Mouse (Mus musculus) megakaryocyte, embryonic 14.5 days (primary cell): ENCODE results near the gene Tbx18. TPM values are rescaled to one million over a fixed set of nuclear protein-coding genes. Genes with fewer than 3 reads are reported as not detected.

Experiments used
- H3K27me3 ChIP-seq: replicated peaks from 2 replicates; pipeline ENCODE3; 2012; ENCODE audit warnings: inconsistent platforms
- H3K36me3 ChIP-seq: replicated peaks from 2 replicates; pipeline ENCODE3; 2012; ENCODE audit warnings: low read length, inconsistent platforms, mixed read lengths
- H3K4me1 ChIP-seq: 2 replicates; pipeline ENCODE4 v1.6.1; 2012; ENCODE audit warnings: inconsistent platforms
- H3K4me3 ChIP-seq: replicated peaks from 2 replicates; pipeline ENCODE3; 2012; ENCODE audit warnings: moderate library complexity, mild to moderate bottlenecking, inconsistent platforms
- H3K9me3 ChIP-seq: 2 replicates; pipeline ENCODE4 v1.6.1; 2012; ENCODE audit warnings: inconsistent platforms
- FLI1 ChIP-seq: IDR thresholded peaks from 2 replicates; pipeline ENCODE4 v1.6.1; 2012; ENCODE audit warnings: low read length, inconsistent platforms, mixed read lengths
- GATA1 ChIP-seq: IDR thresholded peaks from 3 replicates; pipeline ENCODE4 v1.6.1; 2012; ENCODE audit warnings: mixed read lengths, low read length, inconsistent platforms, borderline replicate concordance
- polyA plus RNA-seq: library from polyadenylated mRNA; stranded (reverse); fragments of >175 nt; gene quantifications from 2 replicates; pipeline ENCODE4 v1.2.3, GENCODE M21; 2012; ENCODE audit warnings: low replicate concordance; ENCODE audit not compliant: insufficient read depth

Tbx18 gene
- polyA plus RNA-seq, 1 experiment = not detected

DNA sequence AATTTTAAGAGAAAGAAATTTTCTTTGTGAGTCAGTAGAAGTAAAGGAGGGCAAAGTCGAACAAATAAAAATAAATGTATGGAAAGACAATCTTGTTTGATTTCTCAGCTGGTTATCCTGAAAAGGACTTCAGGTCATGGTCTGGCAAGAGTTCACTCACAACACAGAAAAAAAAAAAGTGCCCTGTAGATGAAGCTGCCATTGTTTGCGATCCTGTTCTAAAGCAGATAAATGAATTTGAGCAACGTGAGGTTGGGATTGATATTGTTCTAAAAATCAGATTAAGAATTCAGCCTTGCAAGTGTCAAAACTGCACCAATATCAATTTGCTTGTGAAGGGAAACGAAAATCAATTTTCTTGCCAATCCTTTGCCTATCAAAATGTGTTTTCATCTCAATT is 6.2 kb upstream of the Tbx18 start:
- peaks cover 85% of the 10 kb centered on the region for H3K27me3 ChIP-seq
- TF ChIP-seq FLI1 (no peak), GATA1 (no peak)

DNA sequence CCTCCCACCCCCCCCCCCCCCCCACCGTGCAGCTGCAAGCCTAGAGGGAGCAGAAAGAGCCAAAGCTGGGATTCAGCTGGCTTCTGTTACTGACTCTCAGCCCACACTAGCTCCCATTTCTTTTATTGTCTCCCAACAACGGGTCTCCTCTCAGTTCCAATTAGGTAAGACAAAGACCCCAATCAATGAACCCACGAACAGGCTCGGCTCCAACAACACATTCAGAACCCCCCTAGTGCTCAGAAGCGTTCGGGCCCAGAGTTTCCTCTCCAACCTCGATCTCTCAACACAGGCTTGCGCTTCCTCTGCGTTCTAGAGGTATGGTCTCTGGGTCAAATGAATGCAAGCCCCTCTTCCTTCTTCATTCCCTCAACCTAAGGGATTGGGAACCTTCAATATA is 4.0 kb upstream of the Tbx18 start:
- Histone ChIP-seq H3K36me3 (no peaks in the 10 kb centered on the region), H3K4me1 (peaks cover 39% of the 10 kb centered on the region), H3K4me3 (no peak overlapping the region), H3K9me3 (peaks cover 13% of the 10 kb centered on the region; the same call in 1 of the 2 replicates), H3K27me3 (peaks cover 89% of the 10 kb centered on the region)
- TF ChIP-seq FLI1 = no peak
- TF ChIP-seq GATA1 = no peak

More for the DNA sequence above, 6.2 kb upstream of the Tbx18 start:
- Histone ChIP-seq H3K4me3 (no peak overlapping the region), H3K9me3 (peaks cover 18% of the 10 kb centered on the region; the same call in 1 of the 2 replicates), H3K36me3 (no peaks in the 10 kb centered on the region), H3K4me1 (peaks cover 31% of the 10 kb centered on the region)

DNA sequence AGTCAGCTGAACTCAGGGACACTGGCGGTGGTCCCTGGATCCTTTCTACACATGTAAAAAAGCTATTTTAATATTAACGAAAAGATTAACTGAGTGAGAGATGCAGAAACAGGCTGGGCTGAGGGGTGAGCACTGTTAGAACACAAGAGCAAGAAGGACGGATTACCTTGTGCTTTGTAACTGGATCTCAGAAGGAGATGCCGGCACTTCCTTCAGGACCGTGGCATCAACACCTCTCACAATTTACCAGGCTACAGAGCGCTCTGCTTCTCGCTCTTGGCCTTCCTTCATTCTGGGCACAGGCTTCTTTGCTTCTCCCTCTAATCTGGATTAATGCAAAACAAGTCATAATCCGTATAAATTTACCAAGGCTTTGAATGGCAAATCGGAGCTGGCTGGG is 3.6 kb upstream of the Tbx18 start:
- H3K9me3 ChIP-seq = peaks cover 11% of the 10 kb centered on the region; the same call in 1 of the 2 replicates
- H3K4me3 ChIP-seq = no peak overlapping the region
- H3K4me1 ChIP-seq = peaks cover 40% of the 10 kb centered on the region
- TF ChIP-seq FLI1 (no peak), GATA1 (no peak)
- H3K36me3 ChIP-seq = no peaks in the 10 kb centered on the region
- peaks cover 89% of the 10 kb centered on the region for H3K27me3 ChIP-seq

DNA sequence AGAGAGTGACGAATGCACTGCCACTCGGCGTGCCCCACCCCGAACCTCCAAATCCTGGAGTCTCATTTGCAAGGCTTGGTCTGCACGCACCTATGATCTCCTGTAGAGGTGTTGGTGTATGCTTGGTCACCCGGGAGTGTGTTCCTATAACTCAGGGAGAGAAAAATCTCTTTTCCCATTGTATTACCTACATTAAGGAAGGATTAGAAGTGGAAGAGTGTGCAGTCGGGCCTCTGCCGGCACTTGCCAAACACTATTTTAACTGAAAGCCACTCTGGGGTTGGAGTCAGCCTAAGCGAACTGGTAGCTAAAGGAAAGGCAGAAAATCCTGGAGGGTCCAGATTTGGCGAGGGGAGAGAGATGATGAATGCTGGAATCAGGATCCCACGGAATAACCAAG is 2.7 kb upstream of the Tbx18 start:
- Histone ChIP-seq H3K9me3 (peaks cover 9% of the 10 kb centered on the region; the same call in 1 of the 2 replicates), H3K27me3 (peaks cover 88% of the 10 kb centered on the region), H3K36me3 (no peaks in the 10 kb centered on the region), H3K4me1 (peaks cover 38% of the 10 kb centered on the region), H3K4me3 (no peak overlapping the region)
- TF ChIP-seq FLI1 = no peak
- TF ChIP-seq GATA1 = no peak

DNA sequence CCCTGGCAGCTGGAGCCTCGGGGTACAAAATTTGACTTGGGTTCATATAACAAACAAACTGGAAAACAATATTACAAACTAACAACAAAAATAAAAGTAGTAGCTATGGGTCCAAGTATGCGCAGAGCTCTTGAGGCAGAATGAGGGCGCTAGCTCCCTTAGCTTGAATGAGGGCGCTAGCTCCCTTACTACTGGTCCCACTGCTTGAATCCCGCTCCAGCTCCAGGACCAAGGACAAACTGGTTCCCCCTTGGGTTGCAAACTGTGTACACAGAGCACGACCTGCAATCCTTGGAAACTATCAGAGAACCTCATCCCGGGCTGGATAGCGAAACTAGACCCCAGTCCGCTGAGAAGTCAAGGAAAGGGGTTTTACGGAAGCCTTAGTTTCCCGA is 2.2 kb upstream of the Tbx18 start:
- Histone ChIP-seq H3K4me1 (peaks cover 38% of the 10 kb centered on the region), H3K9me3 (peaks cover 9% of the 10 kb centered on the region; the same call in 1 of the 2 replicates), H3K4me3 (peak overlapping the region; percentile 62), H3K36me3 (no peaks in the 10 kb centered on the region), H3K27me3 (peaks cover 88% of the 10 kb centered on the region)
- TF ChIP-seq GATA1 = no peak
- TF ChIP-seq FLI1 = no peak

DNA sequence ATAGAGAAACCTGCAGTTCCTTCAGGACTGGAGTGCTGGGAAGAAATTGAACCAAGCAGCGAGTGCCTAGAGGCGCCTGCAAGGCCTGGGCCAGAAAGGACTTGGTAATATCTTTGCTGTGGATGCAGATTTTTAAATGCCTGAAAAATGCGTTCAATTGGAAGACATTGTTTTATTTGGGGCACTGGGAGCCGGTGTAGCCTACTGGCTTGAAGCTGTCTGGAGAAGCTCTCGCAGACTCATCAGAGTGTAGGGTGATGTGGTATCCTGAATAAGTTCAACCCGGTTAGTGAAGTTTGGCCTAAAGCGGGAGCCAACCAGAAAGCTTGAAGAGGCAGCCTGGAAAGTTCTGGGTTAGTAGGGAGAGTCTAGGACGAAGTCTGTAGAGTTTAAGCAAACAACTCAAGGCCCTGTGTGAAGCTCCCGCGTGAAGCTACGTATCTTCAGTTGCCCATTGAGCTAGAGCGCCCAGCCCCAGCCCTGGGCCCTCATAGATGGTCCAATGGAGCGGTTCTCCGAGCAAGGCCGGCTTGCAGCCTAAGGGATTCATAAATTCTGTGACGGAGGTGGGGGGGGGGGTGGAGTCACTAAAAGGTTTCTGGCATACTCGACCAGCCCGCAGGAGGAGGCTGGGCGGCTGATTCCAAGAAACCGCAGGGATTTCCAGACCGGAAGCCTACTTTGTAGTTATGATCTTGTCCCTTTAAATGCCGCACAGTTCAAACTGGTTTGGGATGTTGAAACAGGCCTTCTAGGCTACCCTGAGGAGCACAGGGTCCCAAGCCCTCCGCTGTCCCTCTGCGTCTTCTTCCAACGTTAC is 1.6 kb upstream of the Tbx18 start:
- no peaks in the 10 kb centered on the region for H3K36me3 ChIP-seq
- no peak for TF ChIP-seq GATA1
- TF ChIP-seq FLI1 = no peak
- H3K9me3 ChIP-seq = peaks cover 9% of the 10 kb centered on the region; the same call in 1 of the 2 replicates
- peaks cover 38% of the 10 kb centered on the region for H3K4me1 ChIP-seq
- peaks cover 89% of the 10 kb centered on the region for H3K27me3 ChIP-seq
- peak overlapping the region; percentile 62 for H3K4me3 ChIP-seq

DNA sequence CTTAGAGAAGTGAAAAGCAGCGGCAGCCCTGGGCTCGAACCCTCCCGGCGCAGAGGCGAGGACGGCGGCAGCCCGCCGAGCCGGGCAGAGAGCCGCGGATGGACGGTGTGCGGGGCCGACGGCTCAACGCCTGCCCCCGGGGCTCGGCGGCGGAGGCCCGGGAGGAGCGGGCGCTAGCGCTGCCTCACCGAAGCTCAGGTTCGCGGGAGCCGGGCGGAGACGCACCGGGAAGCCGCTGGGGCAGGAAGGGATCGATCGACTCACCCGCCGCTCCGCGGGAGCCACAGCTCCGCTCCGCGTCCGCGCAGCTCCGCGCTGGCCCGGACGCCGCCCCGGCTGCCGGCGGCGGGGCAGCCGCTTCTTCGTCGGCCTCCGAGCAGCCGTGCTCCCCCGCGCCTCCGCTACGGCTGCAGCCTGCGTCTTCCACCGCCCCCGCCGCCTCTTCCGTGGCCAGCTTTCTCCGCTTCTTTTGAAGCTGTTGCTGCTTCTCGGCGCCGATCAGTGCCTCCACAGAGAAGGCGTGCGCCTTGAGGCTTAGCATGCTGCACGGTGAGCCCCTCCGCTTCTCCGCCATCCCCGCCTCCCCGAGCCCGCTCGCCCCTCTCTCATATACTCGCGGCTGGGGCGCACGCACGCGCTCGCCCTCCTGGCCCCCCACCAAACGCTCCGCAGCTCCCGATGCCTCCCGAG is 644 bp downstream of the Tbx18 start:
- H3K36me3 ChIP-seq = no peaks in the 10 kb centered on the region
- TF ChIP-seq GATA1 (no peak), FLI1 (no peak)
- H3K4me3 ChIP-seq = peak overlapping the region; percentile 86
- peaks cover 9% of the 10 kb centered on the region; the same call in 1 of the 2 replicates for H3K9me3 ChIP-seq
- H3K27me3 ChIP-seq = peaks cover 79% of the 10 kb centered on the region
- H3K4me1 ChIP-seq = peaks cover 38% of the 10 kb centered on the region

DNA sequence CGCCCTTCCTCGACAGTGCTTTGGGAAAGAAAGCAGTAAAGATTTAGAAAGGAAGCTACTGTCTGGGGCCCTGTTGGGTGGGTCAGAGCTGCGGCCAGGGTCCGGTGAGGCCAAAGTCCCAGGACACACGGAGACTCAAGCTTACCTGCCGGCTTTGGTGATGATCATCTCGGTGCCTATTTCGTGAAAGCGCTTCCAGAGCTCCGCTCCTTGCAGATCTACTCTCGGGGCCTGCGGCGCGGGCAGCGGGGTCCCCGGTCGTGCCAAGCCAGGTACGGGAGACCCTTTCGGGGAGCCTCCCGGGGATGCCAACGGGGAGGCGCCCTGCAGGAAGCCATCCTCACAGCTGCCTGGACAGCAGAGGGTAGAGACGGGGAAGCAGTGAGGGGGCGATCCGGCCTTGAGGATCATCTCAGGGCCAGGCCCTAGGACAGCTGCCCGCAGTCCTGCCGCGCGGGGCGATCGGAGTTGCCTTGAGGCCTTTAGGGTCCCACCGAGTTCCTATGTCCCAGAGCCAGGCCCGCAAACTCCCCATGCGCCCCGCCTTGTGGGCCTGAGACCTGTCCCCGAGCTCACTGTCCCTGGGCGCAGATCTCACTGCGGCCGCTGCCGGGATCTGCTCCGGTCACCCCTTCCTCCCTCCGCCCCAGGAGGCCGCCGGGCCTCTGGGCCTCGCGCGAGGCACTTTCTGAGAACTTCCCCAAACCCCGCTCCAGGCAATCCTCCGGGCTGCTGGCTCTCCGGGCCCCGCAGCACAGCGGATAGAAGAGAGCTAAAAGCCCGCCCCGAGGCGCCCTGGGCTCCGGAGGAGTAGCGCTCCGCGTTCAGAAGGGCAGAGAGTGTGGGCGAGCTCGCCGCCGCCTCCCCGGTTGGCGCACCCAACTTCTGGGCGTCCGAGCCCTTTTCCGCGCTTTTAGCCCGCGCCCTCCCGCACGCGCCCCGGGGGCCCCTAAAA is 1.5 kb downstream of the Tbx18 start:
- no peaks in the 10 kb centered on the region for H3K36me3 ChIP-seq
- H3K9me3 ChIP-seq = peaks cover 9% of the 10 kb centered on the region; the same call in 1 of the 2 replicates
- peaks cover 72% of the 10 kb centered on the region for H3K27me3 ChIP-seq
- H3K4me1 ChIP-seq = peaks cover 38% of the 10 kb centered on the region
- no peak for TF ChIP-seq FLI1
- TF ChIP-seq GATA1 = no peak
- H3K4me3 ChIP-seq = peak overlapping the region; percentile 86

DNA sequence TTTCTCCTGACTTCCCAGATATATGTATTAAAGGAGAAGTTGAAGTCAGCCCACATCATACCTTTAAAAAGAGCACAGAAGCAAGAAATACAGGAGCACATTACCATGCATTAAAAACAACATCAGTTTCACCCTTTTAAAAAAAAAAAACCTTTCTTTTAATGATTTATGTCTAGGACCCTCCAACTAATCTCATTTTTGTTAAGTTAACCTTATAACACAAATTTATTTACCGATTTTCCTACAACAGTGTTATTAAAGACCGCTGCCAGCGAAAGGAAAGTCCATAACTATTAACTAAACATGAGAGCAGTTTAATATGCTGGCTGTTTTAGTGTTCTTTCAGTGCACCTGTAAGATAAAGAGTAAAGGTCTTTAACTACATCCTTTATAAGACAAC is 3.0 kb downstream of the Tbx18 start:
- H3K9me3 ChIP-seq = peaks cover 6% of the 10 kb centered on the region; the same call in 1 of the 2 replicates
- no peak for TF ChIP-seq GATA1
- TF ChIP-seq FLI1 = no peak
- H3K4me1 ChIP-seq = peaks cover 33% of the 10 kb centered on the region
- H3K4me3 ChIP-seq = no peak overlapping the region
- peaks cover 63% of the 10 kb centered on the region for H3K27me3 ChIP-seq
- no peaks in the 10 kb centered on the region for H3K36me3 ChIP-seq
